Mouse (Mus musculus) G1E (cell line): ENCODE measurements around the gene Fer. TPM values are rescaled to one million over a fixed set of nuclear protein-coding genes. Genes with fewer than 3 reads are reported as not detected.
A peak's percentile ranks its signal among the peaks of the same experiment; 100 is the strongest.

Experiments used
- ATAC-seq: 2 replicates; pipeline ENCODE4 v1.8.0; 2016; ENCODE audit warnings: mild to moderate bottlenecking; ENCODE audit not compliant: insufficient number of reproducible peaks, poor library complexity, low FRiP score, severe bottlenecking; ENCODE audit errors: extremely low read depth
- DNase-seq: peaks from one replicate; pipeline ENCODE4 v3.0.0; 2012; ENCODE audit warnings: low spot score
- H3K27me3 ChIP-seq: 2 replicates; pipeline ENCODE4 v1.6.1; 2012; ENCODE audit warnings: mild to moderate bottlenecking, low read length, inconsistent platforms; ENCODE audit not compliant: insufficient read depth
- H3K36me3 ChIP-seq: replicated peaks from 2 replicates; pipeline ENCODE3; 2012; ENCODE audit warnings: mild to moderate bottlenecking, inconsistent platforms
- H3K4me1 ChIP-seq: 2 replicates; pipeline ENCODE4 v1.6.1; 2012; ENCODE audit warnings: low read depth, low read length, inconsistent platforms, mixed read lengths; ENCODE audit not compliant: insufficient read depth
- H3K4me3 ChIP-seq: 2 replicates; pipeline ENCODE4 v1.5.1; 2012; ENCODE audit warnings: low read depth, mild to moderate bottlenecking, inconsistent platforms, low read length, moderate library complexity, mixed read lengths
- H3K9me3 ChIP-seq: replicated peaks from 2 replicates; pipeline ENCODE4 v1.6.1; 2012; ENCODE audit warnings: inconsistent platforms
- CTCF ChIP-seq: IDR thresholded peaks from 2 replicates; pipeline ENCODE4 v1.5.1; 2012; ENCODE audit warnings: low read depth, low read length, inconsistent platforms, mixed read lengths
- GATA1 ChIP-seq: IDR thresholded peaks from 2 replicates; pipeline ENCODE4 v1.6.1; 2012; ENCODE audit warnings: borderline replicate concordance, low read length, inconsistent platforms, mixed read lengths
- GATA2 ChIP-seq: IDR thresholded peaks from 2 replicates; pipeline ENCODE4 v1.6.1; 2012; ENCODE audit warnings: low read depth, low read length, inconsistent platforms, borderline replicate concordance
- POLR2AphosphoS5 ChIP-seq: IDR thresholded peaks from 2 replicates; pipeline ENCODE4 v1.6.1; 2012; ENCODE audit warnings: low read depth, low read length, inconsistent platforms; ENCODE audit not compliant: insufficient replicate concordance
- TAL1 ChIP-seq: conservative IDR thresholded peaks from 2 replicates; pipeline ENCODE4 v1.6.1; 2012; ENCODE audit warnings: low read depth, low read length, inconsistent platforms, mixed read lengths
- polyA plus RNA-seq: library from polyadenylated mRNA; stranded (reverse); fragments of >175 nt; gene quantifications from 2 replicates; pipeline ENCODE4 v1.2.3, GENCODE M21; 2012
- total RNA-seq, 2 experiments: library from RNA; stranded (forward) in 1 of 2; stranded (reverse) in 1 of 2; fragments of 200-1000 nt in 1 of 2; fragments of >200 nt in 1 of 2; fragmentation: Nextera tagmentation in 1 of 2; gene quantifications; 2 replicates each; pipeline ENCODE4 v1.2.3; 2014 to 2017

Gene Fer
- total and polyA plus RNA-seq, 3 experiments = 1.9 to 39.8 (median 27.9) TPM

- ATAC-seq (no peak), DNase-seq (no peak)
- Histone ChIP-seq H3K4me1 (peaks cover 24% of the 10 kb centered on the region), H3K4me3 (no peak overlapping the region), H3K36me3 (no peaks in the 10 kb centered on the region), H3K9me3 (no peaks in the 10 kb centered on the region), H3K27me3 (peaks cover 3% of the 10 kb centered on the region; the same call in 1 of the 2 replicates)
- TF ChIP-seq GATA2 = no peak
- no peak for TF ChIP-seq POLR2AphosphoS5
- TF ChIP-seq TAL1 = no peak
- TF ChIP-seq CTCF = no peak
- no peak for TF ChIP-seq GATA1
Observed at GRCm38 (mm10) chr17:63860988-63861387, 1.9 kb upstream of the Fer start.

GRCm38 (mm10) chr17:63862399-63862798, 463 bp upstream of the Fer start:
- ATAC-seq (no peak), DNase-seq (no peak)
- H3K9me3 ChIP-seq = no peaks in the 10 kb centered on the region
- TF ChIP-seq GATA1 (no peak), POLR2AphosphoS5 (no peak), GATA2 (no peak), CTCF (no peak), TAL1 (no peak)
- H3K36me3 ChIP-seq = no peaks in the 10 kb centered on the region
- no peak overlapping the region for H3K4me3 ChIP-seq
- peaks cover 3% of the 10 kb centered on the region; the same call in 1 of the 2 replicates for H3K27me3 ChIP-seq
- peaks cover 17% of the 10 kb centered on the region for H3K4me1 ChIP-seq

GRCm38 (mm10) chr17:63863647-63864149, 836 bp downstream of the Fer start, which contains the start of gene A930002H24Rik:
A930002H24Rik (minus strand) TSS chr17:63863791.
- H3K4me1 ChIP-seq = peaks cover 16% of the 10 kb centered on the region
- peak within 1 kb of the TSS; percentile 81 for H3K4me3 ChIP-seq
- no peak for TF ChIP-seq TAL1
- no peaks in the 10 kb centered on the region for H3K9me3 ChIP-seq
- H3K36me3 ChIP-seq = no peaks in the 10 kb centered on the region
- ATAC-seq = peak; percentile 100
- H3K27me3 ChIP-seq = peaks cover 3% of the 10 kb centered on the region; the same call in 1 of the 2 replicates
- peak; percentile 100 for DNase-seq

- no peaks in the 10 kb centered on the region for H3K9me3 ChIP-seq
- no peaks in the 10 kb centered on the region for H3K36me3 ChIP-seq
- H3K27me3 ChIP-seq = peaks cover 3% of the 10 kb centered on the region; the same call in 1 of the 2 replicates
- H3K4me1 ChIP-seq = peaks cover 16% of the 10 kb centered on the region
- DNase-seq = peak; percentile 54
- no peak for TF ChIP-seq GATA1
- TF ChIP-seq GATA2 = no peak
- no peak for TF ChIP-seq TAL1
- no peak for TF ChIP-seq POLR2AphosphoS5
- TF ChIP-seq CTCF = no peak
- ATAC-seq = no peak
- peak overlapping the region; percentile 81 for H3K4me3 ChIP-seq
Observed at GRCm38 (mm10) chr17:63864171-63864571, 1.3 kb downstream of the Fer start.

- DNase-seq (no peak), ATAC-seq (no peak)
- Histone ChIP-seq H3K4me3 (no peak overlapping the region), H3K27me3 (no peaks in the 10 kb centered on the region), H3K36me3 (peaks cover 5% of the 10 kb centered on the region), H3K9me3 (no peaks in the 10 kb centered on the region), H3K4me1 (no peaks in the 10 kb centered on the region)
- TF ChIP-seq GATA2 (no peak), TAL1 (no peak), POLR2AphosphoS5 (no peak), GATA1 (no peak), CTCF (no peak)
Observed at GRCm38 (mm10) chr17:63871773-63872172, 8.9 kb downstream of the Fer start.

- no peaks in the 10 kb centered on the region for H3K27me3 ChIP-seq
- H3K36me3 ChIP-seq = peaks cover 4% of the 10 kb centered on the region
- no peak for ATAC-seq
- no peaks in the 10 kb centered on the region for H3K4me1 ChIP-seq
- DNase-seq = no peak
- no peak for TF ChIP-seq CTCF
- no peak for TF ChIP-seq TAL1
- TF ChIP-seq GATA1 = no peak
- TF ChIP-seq POLR2AphosphoS5 = no peak
- no peak for TF ChIP-seq GATA2
- no peak overlapping the region for H3K4me3 ChIP-seq
- H3K9me3 ChIP-seq = no peaks in the 10 kb centered on the region
Observed at GRCm38 (mm10) chr17:63878889-63879288, 16.0 kb downstream of the Fer start.

- no peak for ATAC-seq
- Histone ChIP-seq H3K9me3 (no peaks in the 10 kb centered on the region), H3K36me3 (peaks cover 4% of the 10 kb centered on the region), H3K4me3 (no peak overlapping the region), H3K27me3 (no peaks in the 10 kb centered on the region), H3K4me1 (no peaks in the 10 kb centered on the region)
- TF ChIP-seq GATA2 (no peak), TAL1 (no peak), POLR2AphosphoS5 (no peak), CTCF (no peak), GATA1 (no peak)
- no peak for DNase-seq
Observed at GRCm38 (mm10) chr17:63880009-63880408, 17.1 kb downstream of the Fer start.
